Mouse (Mus musculus): ENCODE measurements around the gene Rbfox3. TPM values are rescaled to one million over a fixed set of nuclear protein-coding genes. Genes with fewer than 3 reads are reported as not detected.

The Rbfox3 gene
- total and polyA plus RNA-seq, 3 experiments = not detected

GRCm38 (mm10) chr11:118534382-118535092, 376.9 kb downstream of the Rbfox3 start:
- in situ Hi-C loops (cut with MboI; ENCODE audit: low pct_ligation_motif_present, low pct_unique_long_range_greater_than_20kb, low sequenced_read_pairs) (no loop called here), dilution Hi-C loops (cut with MboI; ENCODE audit: extremely low pct_ligation_motif_present, extremely low pct_unique_long_range_greater_than_20kb, low sequenced_read_pairs) (no loop called here)
- no peaks in the 10 kb centered on the region for H3K36me3 ChIP-seq (replicated peaks in 1 of 2; ENCODE audit: control insufficient read depth in 1 of 2, insufficient read depth in 1 of 2, low read length in 1 of 2)
- DNase-seq (ENCODE audit: extremely low read depth) = peak; percentile 10
- H3K27me3 ChIP-seq (replicated peaks) = peaks cover 97% of the 10 kb centered on the region
- no peak overlapping the region for H3K27ac ChIP-seq (ENCODE audit: insufficient read depth, low read depth)
- no peak overlapping the region for H3K4me2 ChIP-seq (ENCODE audit: insufficient read depth, low read depth, poor library complexity, severe bottlenecking)
- H3K4me1 ChIP-seq (ENCODE audit: control insufficient read depth in 1 of 2, insufficient read depth in 2 of 2) = peaks cover 0 to 6% of the 10 kb centered on the region in 2 experiments; a peak in 1 of 4 replicates
- H3K9ac ChIP-seq (ENCODE audit: insufficient read depth, low read depth) = no peak overlapping the region
- no peaks in the 10 kb centered on the region for H3K9me3 ChIP-seq (replicated peaks; ENCODE audit: low read length)
- H3K4me3 ChIP-seq (replicated peaks in 1 of 3; ENCODE audit: low read depth in 2 of 3, low read length in 2 of 3, poor library complexity in 1 of 3) = no peak overlapping the region
- peak in 1 of 2 experiments; percentile 51; a peak in 2 of 4 replicates for TF ChIP-seq CTCF (conservative IDR thresholded peaks at IDR 0.05 in 1 of 2, IDR thresholded peaks at IDR 0.05 in 1 of 2; ENCODE audit: low read depth in 2 of 2, low read length in 2 of 2)
- TF ChIP-seq SMC3 (IDR thresholded peaks at IDR 0.05; ENCODE audit: low read depth, low read length) = peak; percentile 28
- no peak for TF ChIP-seq CHD2 (IDR thresholded peaks at IDR 0.05; ENCODE audit: low read length)
- no peaks in the 10 kb centered on the region for H3K79me2 ChIP-seq (replicated peaks; ENCODE audit: control insufficient read depth, extremely low read depth, insufficient read depth, poor library complexity, severe bottlenecking)

GRCm38 (mm10) chr11:118530313-118530712, 381.1 kb downstream of the Rbfox3 start:
- TF ChIP-seq MAFK (IDR thresholded peaks at IDR 0.05; ENCODE audit: insufficient replicate concordance, low read length) = no peak
- TF ChIP-seq JUND (conservative IDR thresholded peaks at IDR 0.05; ENCODE audit: low read depth, low read length) = no peak
- no peak for TF ChIP-seq NRF1 (IDR thresholded peaks at IDR 0.05; ENCODE audit: low read depth, low read length)
- no peak for TF ChIP-seq IRF4 (IDR thresholded peaks at IDR 0.05; ENCODE audit: low read depth, low read length)
- Histone ChIP-seq H3K27me3 (replicated peaks) (peaks cover 98% of the 10 kb centered on the region), H3K9ac (ENCODE audit: insufficient read depth, low read depth) (no peak overlapping the region), H3K4me1 (ENCODE audit: control insufficient read depth in 1 of 2, insufficient read depth in 2 of 2) (peaks cover 0 to 6% of the 10 kb centered on the region in 2 experiments; a peak in 1 of 4 replicates), H3K9me3 (replicated peaks; ENCODE audit: low read length) (no peaks in the 10 kb centered on the region), H3K4me2 (ENCODE audit: insufficient read depth, low read depth, poor library complexity, severe bottlenecking) (no peak overlapping the region), H3K27ac (ENCODE audit: insufficient read depth, low read depth) (no peak overlapping the region), H3K36me3 (replicated peaks in 1 of 2; ENCODE audit: control insufficient read depth in 1 of 2, insufficient read depth in 1 of 2, low read length in 1 of 2) (no peaks in the 10 kb centered on the region), H3K79me2 (replicated peaks; ENCODE audit: control insufficient read depth, extremely low read depth, insufficient read depth, poor library complexity, severe bottlenecking) (no peaks in the 10 kb centered on the region), H3K4me3 (replicated peaks in 1 of 3; ENCODE audit: low read depth in 2 of 3, low read length in 2 of 3, poor library complexity in 1 of 3) (no peak overlapping the region)
- in situ Hi-C loops (cut with MboI; ENCODE audit: low pct_ligation_motif_present, low pct_unique_long_range_greater_than_20kb, low sequenced_read_pairs) (no loop called here), dilution Hi-C loops (cut with MboI; ENCODE audit: extremely low pct_ligation_motif_present, extremely low pct_unique_long_range_greater_than_20kb, low sequenced_read_pairs) (no loop called here)
- no peak for DNase-seq (ENCODE audit: extremely low read depth)

GRCm38 (mm10) chr11:118528761-118529160, 382.6 kb downstream of the Rbfox3 start:
- TF ChIP-seq EP300 (IDR thresholded peaks at IDR 0.05; ENCODE audit: low read length) = no peak
- TF ChIP-seq CHD1 (IDR thresholded peaks at IDR 0.05; ENCODE audit: low read depth, low read length) = no peak
- no peak for TF ChIP-seq POLR2A (IDR thresholded peaks at IDR 0.05; ENCODE audit: low read depth, low read length)
- TF ChIP-seq TBP (conservative IDR thresholded peaks at IDR 0.05; ENCODE audit: low read depth, low read length) = no peak
- no peak for TF ChIP-seq ZC3H11A (IDR thresholded peaks at IDR 0.05; ENCODE audit: low read depth, low read length)
- TF ChIP-seq RAD21 (IDR thresholded peaks at IDR 0.05; ENCODE audit: low read depth, low read length) = no peak
- in situ Hi-C loops (cut with MboI; ENCODE audit: low pct_ligation_motif_present, low pct_unique_long_range_greater_than_20kb, low sequenced_read_pairs) (no loop called here), dilution Hi-C loops (cut with MboI; ENCODE audit: extremely low pct_ligation_motif_present, extremely low pct_unique_long_range_greater_than_20kb, low sequenced_read_pairs) (no loop called here)
- peaks cover 0 to 6% of the 10 kb centered on the region in 2 experiments; a peak in 1 of 4 replicates for H3K4me1 ChIP-seq (ENCODE audit: control insufficient read depth in 1 of 2, insufficient read depth in 2 of 2)
- no peak overlapping the region for H3K27ac ChIP-seq (ENCODE audit: insufficient read depth, low read depth)
- no peaks in the 10 kb centered on the region for H3K9me3 ChIP-seq (replicated peaks; ENCODE audit: low read length)
- H3K79me2 ChIP-seq (replicated peaks; ENCODE audit: control insufficient read depth, extremely low read depth, insufficient read depth, poor library complexity, severe bottlenecking) = no peaks in the 10 kb centered on the region
- no peak overlapping the region for H3K4me3 ChIP-seq (replicated peaks in 1 of 3; ENCODE audit: low read depth in 2 of 3, low read length in 2 of 3, poor library complexity in 1 of 3)
- no peak overlapping the region for H3K4me2 ChIP-seq (ENCODE audit: insufficient read depth, low read depth, poor library complexity, severe bottlenecking)
- no peaks in the 10 kb centered on the region for H3K36me3 ChIP-seq (replicated peaks in 1 of 2; ENCODE audit: control insufficient read depth in 1 of 2, insufficient read depth in 1 of 2, low read length in 1 of 2)
- H3K9ac ChIP-seq (ENCODE audit: insufficient read depth, low read depth) = no peak overlapping the region
- no peak for DNase-seq (ENCODE audit: extremely low read depth)
- peaks cover 98% of the 10 kb centered on the region for H3K27me3 ChIP-seq (replicated peaks)

Data from CH12.LX (cell line).